Mouse (Mus musculus) embryonic facial prominence, embryonic 11.5 days (tissue): ENCODE results near the gene Slc22a18. TPM values are rescaled to one million over a fixed set of nuclear protein-coding genes. Genes with fewer than 3 reads are reported as not detected.

Source experiments
- ATAC-seq: fragments of 200-750 bp; cut with Nextera tagmentation; replicated peaks from 2 replicates; pipeline ENCODE4 v1.8.0; 2017; ENCODE audit warnings: low read depth; ENCODE audit not compliant: insufficient number of reproducible peaks, low FRiP score, low TSS enrichment
- DNase-seq: peaks from one replicate; pipeline ENCODE4 v3.0.0-alpha.2; 2015; ENCODE audit warnings: low spot score
- H3K27ac ChIP-seq: fragments of 300-500 bp; sonication (generic); replicated peaks from 2 replicates; pipeline ENCODE4 v1.5.1; 2014; ENCODE audit warnings: mild to moderate bottlenecking, low read depth, low read length, control low read depth
- H3K27me3 ChIP-seq: fragments of 300-500 bp; sonication (generic); 2 replicates; pipeline ENCODE4 v1.6.1; 2014; ENCODE audit warnings: mild to moderate bottlenecking, low read length, moderate library complexity, mixed read lengths; ENCODE audit not compliant: control insufficient read depth, insufficient read depth
- H3K36me3 ChIP-seq: fragments of 300-500 bp; sonication (generic); replicated peaks from 2 replicates; pipeline ENCODE4 v1.6.1; 2014; ENCODE audit warnings: low read depth, mild to moderate bottlenecking, low read length, moderate library complexity, mixed read lengths; ENCODE audit not compliant: control insufficient read depth, insufficient read depth
- H3K4me1 ChIP-seq: fragments of 300-500 bp; sonication (generic); 2 replicates; pipeline ENCODE4 v1.6.1; 2014; ENCODE audit warnings: low read length, mixed read lengths; ENCODE audit not compliant: control insufficient read depth, insufficient read depth
- H3K4me2 ChIP-seq: fragments of 300-500 bp; sonication (generic); 2 replicates; pipeline ENCODE4 v1.6.1; 2014; ENCODE audit warnings: low read depth, mild to moderate bottlenecking, control low read depth, low read length, moderate library complexity
- H3K4me3 ChIP-seq: fragments of 300-500 bp; sonication (generic); 2 replicates; pipeline ENCODE4 v1.5.1; 2014; ENCODE audit warnings: low read depth, low read length, control low read depth
- H3K9ac ChIP-seq: fragments of 300-500 bp; sonication (generic); replicated peaks from 2 replicates; pipeline ENCODE4 v1.6.1; 2014; ENCODE audit warnings: mild to moderate bottlenecking, control low read depth, low read length
- H3K9me3 ChIP-seq: fragments of 300-500 bp; sonication (generic); replicated peaks from 2 replicates; pipeline ENCODE4 v1.6.1; 2016; ENCODE audit warnings: mild to moderate bottlenecking, low read length, inconsistent platforms, mixed read lengths; ENCODE audit not compliant: control insufficient read depth
- WGBS: fragments of 180-500 bp; shearing (Covaris S2); extraction: QIAGEN DNeasy Blood & Tissue Kit; methylation state at CpG from one replicate; pipeline ENCODE4 v1.1.7; 2014; 5-methylcytosine and 5-hydroxymethylcytosine counted together
- polyA plus RNA-seq: library from polyadenylated mRNA; unstranded; fragments of >200 nt; fragmentation: Nextera tagmentation; extraction: Ambion mirVana; gene quantifications from 2 replicates; pipeline ENCODE4 v1.2.1, GENCODE M21; 2014

Slc22a18 gene
- polyA plus RNA-seq, 1 experiment from 2014 or later = 0.58 TPM

GRCm38 (mm10) chr7:143501643-143502417 lies 28.3 kb downstream of the Slc22a18 start:
- Histone ChIP-seq H3K27ac (no peak overlapping the region), H3K27me3 (peaks cover 34% of the 10 kb centered on the region), H3K36me3 (no peaks in the 10 kb centered on the region), H3K4me2 (peak overlapping the region; percentile 52), H3K4me3 (peak overlapping the region; percentile 37), H3K9ac (peak overlapping the region; percentile 14; the same call in 1 of the 2 replicates), H3K9me3 (no peaks in the 10 kb centered on the region), H3K4me1 (no peaks in the 10 kb centered on the region; the same call in 1 of the 2 replicates)
- 3% methylated on average over 55 of the region's 55 CpGs for WGBS
- ATAC-seq (no peak), DNase-seq (peak; percentile 59)

- ATAC-seq (no peak), DNase-seq (peak; percentile 43)
- Histone ChIP-seq H3K4me3 (peak within 1 kb of the TSS; percentile 37), H3K9ac (peak within 1 kb of the TSS; percentile 14; the same call in 1 of the 2 replicates), H3K27ac (no peak within 1 kb of the TSS), H3K4me1 (no peaks in the 10 kb centered on the region; the same call in 1 of the 2 replicates), H3K36me3 (no peaks in the 10 kb centered on the region), H3K9me3 (no peaks in the 10 kb centered on the region), H3K27me3 (peaks cover 34% of the 10 kb centered on the region), H3K4me2 (peak within 1 kb of the TSS; percentile 52)
- WGBS = 4% methylated on average over 51 of the region's 51 CpGs
These were observed 29.1 kb downstream of the Slc22a18 start, which contains the start of gene Phlda2 for GRCm38 (mm10) chr7:143502418-143503200. Gene Phlda2, minus strand, starts transcription at chr7:143503150.

GRCm38 (mm10) chr7:143503926-143504325 lies 30.4 kb downstream of the Slc22a18 start:
- Histone ChIP-seq H3K9me3 (no peaks in the 10 kb centered on the region), H3K4me2 (no peak overlapping the region), H3K4me1 (no peaks in the 10 kb centered on the region; the same call in 1 of the 2 replicates), H3K36me3 (no peaks in the 10 kb centered on the region), H3K27me3 (peaks cover 34% of the 10 kb centered on the region), H3K9ac (no peak overlapping the region), H3K4me3 (no peak overlapping the region), H3K27ac (no peak overlapping the region)
- DNase-seq (no peak), ATAC-seq (no peak)
- 76% methylated on average over 6 of the region's 6 CpGs for WGBS

GRCm38 (mm10) chr7:143505411-143505810 lies 31.9 kb downstream of the Slc22a18 start:
- DNase-seq = no peak
- H3K9me3 ChIP-seq = no peaks in the 10 kb centered on the region
- no peak for ATAC-seq
- H3K27me3 ChIP-seq = peaks cover 33% of the 10 kb centered on the region
- no peak overlapping the region for H3K9ac ChIP-seq
- H3K4me3 ChIP-seq = no peak overlapping the region
- H3K36me3 ChIP-seq = no peaks in the 10 kb centered on the region
- H3K4me2 ChIP-seq = no peak overlapping the region
- 86% methylated on average over 2 of the region's 2 CpGs for WGBS
- no peak overlapping the region for H3K27ac ChIP-seq
- no peaks in the 10 kb centered on the region; the same call in 1 of the 2 replicates for H3K4me1 ChIP-seq

GRCm38 (mm10) chr7:143505823-143506222 lies 32.3 kb downstream of the Slc22a18 start:
- Histone ChIP-seq H3K27ac (no peak overlapping the region), H3K4me1 (no peaks in the 10 kb centered on the region; the same call in 1 of the 2 replicates), H3K9ac (no peak overlapping the region), H3K9me3 (no peaks in the 10 kb centered on the region), H3K27me3 (peaks cover 29% of the 10 kb centered on the region), H3K4me3 (no peak overlapping the region), H3K36me3 (no peaks in the 10 kb centered on the region), H3K4me2 (no peak overlapping the region)
- ATAC-seq = no peak
- peak; percentile 75 for DNase-seq
- 29% methylated on average over 11 of the region's 11 CpGs for WGBS

GRCm38 (mm10) chr7:143506271-143506670 lies 32.7 kb downstream of the Slc22a18 start:
- no peaks in the 10 kb centered on the region for H3K9me3 ChIP-seq
- ATAC-seq = no peak
- whole genome bisulfite sequencing = 70% methylated on average over 7 of the region's 7 CpGs

GRCm38 (mm10) chr7:143506675-143507074 lies 33.1 kb downstream of the Slc22a18 start:
- Histone ChIP-seq H3K36me3 (no peaks in the 10 kb centered on the region), H3K9ac (no peak overlapping the region), H3K27me3 (peaks cover 22% of the 10 kb centered on the region), H3K4me3 (no peak overlapping the region), H3K27ac (no peak overlapping the region), H3K4me2 (no peak overlapping the region), H3K4me1 (no peaks in the 10 kb centered on the region; the same call in 1 of the 2 replicates), H3K9me3 (no peaks in the 10 kb centered on the region)
- DNase-seq (peak; percentile 64), ATAC-seq (no peak)
- WGBS = 27% methylated on average over 7 of the region's 7 CpGs

More at GRCm38 (mm10) chr7:143506271-143506670, 32.7 kb downstream of the Slc22a18 start:
- no peaks in the 10 kb centered on the region for H3K36me3 ChIP-seq
- no peak for DNase-seq
- peaks cover 26% of the 10 kb centered on the region for H3K27me3 ChIP-seq
- H3K4me1 ChIP-seq = no peaks in the 10 kb centered on the region; the same call in 1 of the 2 replicates
- H3K4me3 ChIP-seq = no peak overlapping the region
- H3K9ac ChIP-seq = no peak overlapping the region
- no peak overlapping the region for H3K4me2 ChIP-seq
- H3K27ac ChIP-seq = no peak overlapping the region
